Mouse (Mus musculus): Measurements from ENCODE around the gene Gjc2. TPM values are rescaled to one million over a fixed set of nuclear protein-coding genes. Genes with fewer than 3 reads are reported as not detected.
A peak's percentile ranks its signal among the peaks of the same experiment; 100 is the strongest.

The Gjc2 gene
- polyA plus RNA-seq, 2 experiments = 0.08 TPM; not detected in 1

GRCm38 (mm10) chr11:59201216-59202002 is 18.4 kb upstream of the Gjc2 start:
- Histone ChIP-seq H3K27ac (peak overlapping the region; percentile 70), H3K4me2 (ENCODE audit: low read depth) (peak overlapping the region; percentile 96), H3K9me3 (ENCODE audit: control insufficient read depth, low read length) (no peaks in the 10 kb centered on the region), H3K36me3 (replicated peaks; ENCODE audit: control insufficient read depth, insufficient read depth, low read depth) (peaks cover 14% of the 10 kb centered on the region), H3K4me1 (replicated peaks; ENCODE audit: control insufficient read depth in 2 of 2, insufficient read depth in 2 of 2, low read length in 1 of 2) (peaks cover 11 to 15% of the 10 kb centered on the region in 2 experiments), H3K27me3 (ENCODE audit: control insufficient read depth, insufficient read depth, low read length) (no peaks in the 10 kb centered on the region), H3K4me3 (ENCODE audit: insufficient read depth in 1 of 2, low read depth in 2 of 2, low read length in 2 of 2) (peak overlapping the region; percentile 73 to 97), H3K9ac (replicated peaks) (peak overlapping the region; percentile 85)
- 11% methylated on average over 16 of the region's 16 CpGs for WGBS (ENCODE audit: insufficient replicate concordance)
- ATAC-seq (ENCODE audit: insufficient read depth) (peak; percentile 7; the same call in 1 of the 2 replicates), DNase-seq (ENCODE audit: low read depth in 3 of 3, low spot score in 3 of 3) (peak in 1 of 3 experiments; percentile 45)
- no peak for TF ChIP-seq EP300 (IDR thresholded peaks at IDR 0.05; ENCODE audit: low read depth)

GRCm38 (mm10) chr11:59196230-59196629 is 13.2 kb upstream of the Gjc2 start:
- H3K4me3 ChIP-seq (ENCODE audit: insufficient read depth in 1 of 2, low read depth in 2 of 2, low read length in 2 of 2) = no peak overlapping the region
- DNase-seq (ENCODE audit: low read depth in 3 of 3, low spot score in 3 of 3) (no peak), ATAC-seq (ENCODE audit: insufficient read depth) (no peak)
- no peak overlapping the region for H3K4me2 ChIP-seq (ENCODE audit: low read depth)
- no peak overlapping the region for H3K9ac ChIP-seq (replicated peaks)
- TF ChIP-seq CTCF (IDR thresholded peaks at IDR 0.05; ENCODE audit: low read depth) = no peak
- TF ChIP-seq EP300 (IDR thresholded peaks at IDR 0.05; ENCODE audit: low read depth) = no peak
- no peaks in the 10 kb centered on the region; the same call in 1 of the 2 replicates for H3K36me3 ChIP-seq (replicated peaks; ENCODE audit: control insufficient read depth, insufficient read depth, low read depth)
- no peaks in the 10 kb centered on the region for H3K27me3 ChIP-seq (ENCODE audit: control insufficient read depth, insufficient read depth, low read length)
- H3K4me1 ChIP-seq (replicated peaks; ENCODE audit: control insufficient read depth in 2 of 2, insufficient read depth in 2 of 2, low read length in 1 of 2) = peaks cover 3 to 6% of the 10 kb centered on the region in 2 experiments
- no peaks in the 10 kb centered on the region for H3K9me3 ChIP-seq (ENCODE audit: control insufficient read depth, low read length)
- H3K27ac ChIP-seq = no peak overlapping the region

GRCm38 (mm10) chr11:59192059-59192386 is 9.0 kb upstream of the Gjc2 start, which contains the start of gene Guk1:
Gene Guk1, minus strand, starts transcription at chr11:59192212.
- DNase-seq (ENCODE audit: low read depth in 3 of 3, low spot score in 3 of 3) (no peak), ATAC-seq (ENCODE audit: insufficient read depth) (no peak)
- WGBS (ENCODE audit: insufficient replicate concordance) = 7% methylated on average over 16 of the region's 16 CpGs
- Histone ChIP-seq H3K27ac (peak within 1 kb of the TSS; percentile 94), H3K9me3 (ENCODE audit: control insufficient read depth, low read length) (no peaks in the 10 kb centered on the region), H3K9ac (replicated peaks) (peak within 1 kb of the TSS; percentile 71), H3K4me2 (ENCODE audit: low read depth) (peak within 1 kb of the TSS; percentile 94), H3K4me1 (replicated peaks; ENCODE audit: control insufficient read depth in 2 of 2, insufficient read depth in 2 of 2, low read length in 1 of 2) (peaks cover 8 to 10% of the 10 kb centered on the region in 2 experiments), H3K4me3 (ENCODE audit: insufficient read depth in 1 of 2, low read depth in 2 of 2, low read length in 2 of 2) (peak within 1 kb of the TSS; percentile 62 to 77), H3K36me3 (replicated peaks; ENCODE audit: control insufficient read depth, insufficient read depth, low read depth) (no peaks in the 10 kb centered on the region), H3K27me3 (ENCODE audit: control insufficient read depth, insufficient read depth, low read length) (no peaks in the 10 kb centered on the region)
- no peak for TF ChIP-seq CTCF (IDR thresholded peaks at IDR 0.05; ENCODE audit: low read depth)
- no peak for TF ChIP-seq EP300 (IDR thresholded peaks at IDR 0.05; ENCODE audit: low read depth)

- ATAC-seq (ENCODE audit: insufficient read depth) = peak; percentile 96
- H3K4me2 ChIP-seq (ENCODE audit: low read depth) = peak overlapping the region; percentile 94
- WGBS (ENCODE audit: insufficient replicate concordance) = under 1% methylated on average over 59 of the region's 59 CpGs
- peak; percentile 40; the same call in 1 of the 2 replicates for TF ChIP-seq EP300 (IDR thresholded peaks at IDR 0.05; ENCODE audit: low read depth)
- no peak for TF ChIP-seq CTCF (IDR thresholded peaks at IDR 0.05; ENCODE audit: low read depth)
- no peaks in the 10 kb centered on the region for H3K27me3 ChIP-seq (ENCODE audit: control insufficient read depth, insufficient read depth, low read length)
- H3K27ac ChIP-seq = peak overlapping the region; percentile 94
- H3K36me3 ChIP-seq (replicated peaks; ENCODE audit: control insufficient read depth, insufficient read depth, low read depth) = no peaks in the 10 kb centered on the region
- H3K4me1 ChIP-seq (replicated peaks; ENCODE audit: control insufficient read depth in 2 of 2, insufficient read depth in 2 of 2, low read length in 1 of 2) = peaks cover 8 to 10% of the 10 kb centered on the region in 2 experiments
- peak overlapping the region; percentile 71 for H3K9ac ChIP-seq (replicated peaks)
- no peaks in the 10 kb centered on the region for H3K9me3 ChIP-seq (ENCODE audit: control insufficient read depth, low read length)
- H3K4me3 ChIP-seq (ENCODE audit: insufficient read depth in 1 of 2, low read depth in 2 of 2, low read length in 2 of 2) = peak overlapping the region; percentile 62 to 77
- DNase-seq (ENCODE audit: low read depth in 3 of 3, low spot score in 3 of 3) = peak; percentile 75 to 89 (median 80)
Observed at GRCm38 (mm10) chr11:59191231-59192058, 8.4 kb upstream of the Gjc2 start.

GRCm38 (mm10) chr11:59187706-59188105 is 4.7 kb upstream of the Gjc2 start:
- H3K4me3 ChIP-seq (ENCODE audit: insufficient read depth in 1 of 2, low read depth in 2 of 2, low read length in 2 of 2) = no peak overlapping the region
- 69% methylated on average over 6 of the region's 6 CpGs for WGBS (ENCODE audit: insufficient replicate concordance)
- ATAC-seq (ENCODE audit: insufficient read depth) = no peak
- TF ChIP-seq EP300 (IDR thresholded peaks at IDR 0.05; ENCODE audit: low read depth) (no peak), CTCF (IDR thresholded peaks at IDR 0.05; ENCODE audit: low read depth) (no peak)
- no peaks in the 10 kb centered on the region for H3K27me3 ChIP-seq (ENCODE audit: control insufficient read depth, insufficient read depth, low read length)
- H3K9ac ChIP-seq (replicated peaks) = no peak overlapping the region
- H3K4me1 ChIP-seq (replicated peaks; ENCODE audit: control insufficient read depth in 2 of 2, insufficient read depth in 2 of 2, low read length in 1 of 2) = peaks cover 13 to 16% of the 10 kb centered on the region in 2 experiments
- no peak overlapping the region for H3K27ac ChIP-seq
- no peaks in the 10 kb centered on the region for H3K9me3 ChIP-seq (ENCODE audit: control insufficient read depth, low read length)
- no peak overlapping the region for H3K4me2 ChIP-seq (ENCODE audit: low read depth)
- no peaks in the 10 kb centered on the region; the same call in 1 of the 2 replicates for H3K36me3 ChIP-seq (replicated peaks; ENCODE audit: control insufficient read depth, insufficient read depth, low read depth)
- no peak for DNase-seq (ENCODE audit: low read depth in 3 of 3, low spot score in 3 of 3)
